Comparison of ENCODE assay signal across 8 mouse cellular contexts in the genomic region with DNA sequence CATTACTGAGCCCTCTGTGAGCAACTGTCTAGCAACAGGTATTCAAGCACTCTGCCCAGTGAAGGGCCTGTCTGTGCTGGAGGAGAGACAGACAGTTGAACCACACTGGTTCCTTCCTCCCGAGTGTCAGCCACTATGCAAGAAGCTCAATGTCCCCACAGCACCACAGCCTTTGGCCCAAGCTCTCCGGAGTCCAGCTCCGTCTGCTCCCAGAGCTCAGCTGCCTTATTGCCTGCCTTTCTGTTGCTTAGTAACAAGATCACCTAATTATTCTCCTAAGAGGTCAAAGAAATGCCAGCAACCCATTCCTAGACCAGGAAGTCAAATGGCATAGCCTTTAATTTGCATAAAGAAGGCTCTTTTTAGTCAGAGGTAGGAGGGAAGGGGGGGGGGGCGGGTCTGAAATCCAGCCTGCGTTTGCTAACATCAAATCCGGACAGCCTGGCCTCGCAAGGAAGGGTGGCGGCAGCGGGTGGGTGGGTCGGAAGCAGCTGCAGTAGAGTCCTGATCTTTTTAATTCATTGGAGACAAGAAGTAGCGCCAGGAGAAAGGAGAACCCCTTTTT.
DNase-seq lines count a peak whose midpoint lies in the region; ATAC-seq and TF ChIP-seq lines count a peak whose summit lies in the region.

No protein-coding gene starts in this region.

- 0 out of 2 replicates have a peak overlapping the region, but pooled peaks have one; percentile 14 for H3K4me2 ChIP-seq in lung, postnatal 0 days (replicated peaks; ENCODE audit: low read depth, low read length)
- H3K4me2 ChIP-seq in hindbrain, embryonic 11.5 days (replicated peaks; ENCODE audit: low read depth, low read length): peak overlapping the region; percentile 26
- H3K4me2 ChIP-seq in limb, embryonic 12.5 days: peak overlapping the region; percentile 50
- H3K4me2 ChIP-seq in stomach, postnatal 0 days (replicated peaks; ENCODE audit: low read depth): 0 out of 2 replicates have a peak overlapping the region, but pooled peaks have one; percentile 15

- H3K9me3 ChIP-seq in lung, postnatal 0 days (ENCODE audit: low read length): no peaks in the 10 kb centered on the region
- no peaks in the 10 kb centered on the region for H3K9me3 ChIP-seq in hindbrain, embryonic 11.5 days (ENCODE audit: control insufficient read depth, low read length)
- H3K9me3 ChIP-seq in limb, embryonic 12.5 days: no peaks in the 10 kb centered on the region
- no peaks in the 10 kb centered on the region for H3K9me3 ChIP-seq in stomach, postnatal 0 days (ENCODE audit: control insufficient read depth, low read length)

- no peak overlapping the region for H3K27ac ChIP-seq in lung, postnatal 0 days (ENCODE audit: low read length)
- H3K27ac ChIP-seq in hindbrain, embryonic 11.5 days (ENCODE audit: low read depth, low read length): peak overlapping the region; percentile 71
- no peak overlapping the region for H3K27ac ChIP-seq in limb, embryonic 12.5 days
- no peak overlapping the region for H3K27ac ChIP-seq in stomach, postnatal 0 days (replicated peaks)

- ATAC-seq in lung, postnatal 0 days: peak; percentile 41
- peak; percentile 88 for ATAC-seq in hindbrain, embryonic 11.5 days (ENCODE audit: low FRiP score)
- ATAC-seq in limb, embryonic 12.5 days (ENCODE audit: insufficient number of reproducible peaks, insufficient read depth, low FRiP score, low TSS enrichment, low read depth): 0 out of 2 replicates have a peak, but pooled peaks have one; percentile 31
- ATAC-seq in stomach, postnatal 0 days (ENCODE audit: low FRiP score, low TSS enrichment): peak; percentile 45; the same call in 1 of the 2 replicates
- no peak for ATAC-seq in megakaryocyte-erythroid progenitor cell, adult 5-6 weeks (replicated peaks; ENCODE audit: low FRiP score, low TSS enrichment, poor library complexity, severe bottlenecking)

- TF ChIP-seq CTCF in lung, postnatal 0 days (IDR thresholded peaks at IDR 0.05): no peak
- no peak for TF ChIP-seq CTCF in stomach, postnatal 0 days (IDR thresholded peaks at IDR 0.05; ENCODE audit: low read depth)

- H3K4me1 ChIP-seq in lung, postnatal 0 days (ENCODE audit: insufficient read depth, low read depth, low read length): no peaks in the 10 kb centered on the region
- H3K4me1 ChIP-seq in hindbrain, embryonic 11.5 days (replicated peaks; ENCODE audit: control insufficient read depth, insufficient read depth, low read length): no peaks in the 10 kb centered on the region
- H3K4me1 ChIP-seq in limb, embryonic 12.5 days (replicated peaks): peaks cover 8% of the 10 kb centered on the region; the same call in 1 of the 2 replicates
- H3K4me1 ChIP-seq in stomach, postnatal 0 days (replicated peaks; ENCODE audit: control insufficient read depth, insufficient read depth): no peaks in the 10 kb centered on the region

- H3K9ac ChIP-seq in lung, postnatal 0 days (replicated peaks; ENCODE audit: low read depth): no peak overlapping the region
- H3K9ac ChIP-seq in hindbrain, embryonic 11.5 days (ENCODE audit: low read depth, low read length): peak overlapping the region; percentile 12
- no peak overlapping the region for H3K9ac ChIP-seq in limb, embryonic 12.5 days (replicated peaks)
- no peak overlapping the region for H3K9ac ChIP-seq in stomach, postnatal 0 days (ENCODE audit: low read length)

- peak; percentile 22 for DNase-seq in lung, postnatal 0 days (ENCODE audit: low spot score)
- DNase-seq in lung, postnatal 4 days: no peak
- DNase-seq in hindbrain, embryonic 11.5 days (ENCODE audit: low spot score): peak; percentile 61
- DNase-seq in stomach, postnatal 0 days (ENCODE audit: low spot score): peak; percentile 27
- no peak for DNase-seq in layer of hippocampus, adult 8-10 months (ENCODE audit: low spot score in 2 of 2)
- DNase-seq in left cerebral cortex, postnatal 25 days (ENCODE audit: low spot score in 2 of 2): no peak

- no peak for TF ChIP-seq EP300 in lung, postnatal 0 days (IDR thresholded peaks at IDR 0.05)
- no peak for TF ChIP-seq EP300 in stomach, postnatal 0 days (optimal IDR thresholded peaks at IDR 0.05)

- no peak overlapping the region for H3K4me3 ChIP-seq in lung, postnatal 0 days (ENCODE audit: low read depth, low read length)
- 0 out of 2 replicates have a peak overlapping the region, but pooled peaks have one; percentile 2 for H3K4me3 ChIP-seq in hindbrain, embryonic 11.5 days (ENCODE audit: low read depth, low read length)
- H3K4me3 ChIP-seq in limb, embryonic 12.5 days (replicated peaks): 0 out of 2 replicates have a peak overlapping the region, but pooled peaks have one; percentile 6
- H3K4me3 ChIP-seq in stomach, postnatal 0 days (ENCODE audit: low read depth, low read length): no peak overlapping the region

- no peaks in the 10 kb centered on the region for H3K36me3 ChIP-seq in lung, postnatal 0 days (ENCODE audit: insufficient read depth, low read length)
- H3K36me3 ChIP-seq in hindbrain, embryonic 11.5 days (ENCODE audit: control insufficient read depth, insufficient read depth, low read length): no peaks in the 10 kb centered on the region
- H3K36me3 ChIP-seq in limb, embryonic 12.5 days: no peaks in the 10 kb centered on the region
- no peaks in the 10 kb centered on the region for H3K36me3 ChIP-seq in stomach, postnatal 0 days (ENCODE audit: control insufficient read depth, insufficient read depth, low read length)

- WGBS in lung, postnatal 0 days: 8% methylated on average over 10 of the region's 11 CpGs
- WGBS in hindbrain, embryonic 11.5 days: under 1% methylated on average over 11 of the region's 11 CpGs
- WGBS in limb, embryonic 12.5 days: 3% methylated on average over 11 of the region's 11 CpGs
- WGBS in stomach, postnatal 0 days: 5% methylated on average over 10 of the region's 11 CpGs

- no peaks in the 10 kb centered on the region for H3K27me3 ChIP-seq in lung, postnatal 0 days (replicated peaks; ENCODE audit: insufficient read depth, low read length)
- no peaks in the 10 kb centered on the region for H3K27me3 ChIP-seq in hindbrain, embryonic 11.5 days (ENCODE audit: control insufficient read depth, insufficient read depth, low read length)
- H3K27me3 ChIP-seq in limb, embryonic 12.5 days: no peaks in the 10 kb centered on the region
- H3K27me3 ChIP-seq in stomach, postnatal 0 days (ENCODE audit: control insufficient read depth, insufficient read depth, low read length): no peaks in the 10 kb centered on the region

- intact Hi-C loops in left cerebral cortex, postnatal 25 days (cut with DNase I): loop anchor here (5.0 kb wide), 2 partner anchors 395 to 440 kb away; no protein-coding TSS in a partner anchor

Comparison
In these comparisons a context has a peak if more than half of its experiments do, and no peak if none do; other contexts are left out.
1. DNase-seq: peak in lung, postnatal 0 days (single experiment), hindbrain, embryonic 11.5 days (single experiment) and stomach, postnatal 0 days (single experiment); none in lung, postnatal 4 days (0 of 2), layer of hippocampus, adult 8-10 months (0 of 2) and left cerebral cortex, postnatal 25 days (0 of 2).
2. H3K4me3 ChIP-seq: peak in hindbrain, embryonic 11.5 days (single experiment) and limb, embryonic 12.5 days (single experiment); none in lung, postnatal 0 days (single experiment) and stomach, postnatal 0 days (single experiment).
3. Peak in every context shown above with its lines, with median percentiles within 50 percentile points of each other: H3K4me2 ChIP-seq.